Mouse (Mus musculus) megakaryocyte, embryonic 14.5 days (primary cell): ENCODE results near the gene Grap.

Experiments
- FLI1 ChIP-seq: IDR thresholded peaks from 2 replicates; pipeline ENCODE4 v1.6.1; 2012; ENCODE audit warnings: low read length, inconsistent platforms, mixed read lengths
- GATA1 ChIP-seq: IDR thresholded peaks from 3 replicates; pipeline ENCODE4 v1.6.1; 2012; ENCODE audit warnings: mixed read lengths, low read length, inconsistent platforms, borderline replicate concordance

GRCm38 (mm10) chr11:61714346-61715117 lies 61.5 kb downstream of the Grap start:
- no peak for TF ChIP-seq FLI1
- no peak for TF ChIP-seq GATA1
